Mouse (Mus musculus) liver (tissue): ENCODE measurements at regions not wholly inside any gene's neighbourhood (a gene's known extent, or its start where the extent isn't known, plus 50 kb on each side); places are given as distances from the start of the nearest gene placed in this dataset.

Experiments
- DNase-seq: peaks from one replicate; pipeline ENCODE4 v3.0.0-alpha.2; 2020; ENCODE audit warnings: mixed read lengths

DNA sequence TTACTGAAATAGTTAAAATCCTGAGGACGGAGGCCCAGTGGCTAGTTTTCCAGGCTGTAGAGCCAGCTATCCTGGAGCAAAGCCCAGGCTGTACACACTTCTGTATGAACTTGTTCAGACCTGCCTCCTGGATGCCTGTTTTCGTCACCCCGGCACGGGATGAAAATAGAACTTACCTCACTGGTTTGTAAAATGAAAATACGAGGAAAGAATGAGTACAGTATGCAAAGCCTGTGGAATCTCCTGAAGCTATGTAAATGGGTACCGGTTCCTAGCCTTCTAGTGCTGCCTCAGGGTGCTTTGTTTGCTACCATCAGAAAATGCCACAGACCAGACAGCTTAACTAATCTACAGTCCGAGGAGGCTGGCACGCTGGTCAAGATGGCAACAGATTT lies 276.0 kb upstream of the Cdyl start:
- DNase-seq = no peak

DNA sequence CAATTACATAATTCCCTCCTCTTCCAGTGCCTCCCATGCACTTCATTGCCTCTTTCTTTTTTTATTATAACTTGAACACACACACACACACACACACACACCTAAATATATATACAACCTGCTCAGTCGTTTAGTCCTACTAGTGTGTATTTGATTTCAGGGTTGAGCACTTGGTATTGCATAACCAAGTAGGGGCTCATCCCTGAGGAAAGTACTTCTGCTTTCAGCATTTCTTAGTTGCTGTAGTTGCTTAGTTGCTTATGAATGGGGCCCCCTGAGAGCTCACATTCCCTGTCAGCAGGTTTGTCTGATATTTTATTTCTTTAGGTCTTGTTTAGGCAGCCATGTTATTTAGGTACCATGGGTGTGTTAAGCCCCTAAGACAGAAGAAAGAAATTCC lies 271.3 kb upstream of the Cdyl start:
- no peak for DNase-seq

DNA sequence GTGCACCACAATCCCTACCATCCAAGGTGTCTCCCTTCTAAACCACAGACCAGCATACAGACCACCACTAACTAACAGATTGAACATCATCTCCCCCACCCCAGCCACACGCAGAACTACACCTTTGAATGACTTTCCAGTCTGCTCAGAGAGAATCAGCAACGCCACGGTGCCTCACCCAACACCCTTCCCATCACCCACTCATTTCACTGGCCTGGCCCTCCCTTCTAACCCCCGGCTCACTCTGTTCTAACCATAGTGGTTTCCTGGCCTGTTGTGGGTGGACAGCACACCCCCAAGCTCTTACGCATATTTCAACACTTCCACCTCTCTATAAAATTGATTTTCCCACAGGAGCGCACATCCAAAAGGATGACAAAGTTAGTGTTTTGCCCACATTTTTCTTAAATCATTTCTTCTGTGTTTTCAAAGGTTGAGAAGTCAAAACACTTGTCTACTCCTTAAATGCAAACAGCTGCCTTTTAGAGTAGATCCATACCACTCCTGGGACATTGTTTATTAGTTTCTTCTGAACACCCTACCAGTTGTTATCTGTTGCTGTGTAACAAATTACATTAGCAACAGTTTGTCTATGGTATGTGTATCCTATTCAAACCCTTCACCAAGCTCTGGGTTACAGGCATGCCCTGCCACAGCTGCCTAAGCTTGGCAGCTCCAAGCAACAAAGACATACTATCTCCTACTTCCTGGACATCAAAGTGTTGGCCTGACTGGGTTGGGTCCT lies 269.7 kb upstream of the Cdyl start:
- DNase-seq = no peak

DNA sequence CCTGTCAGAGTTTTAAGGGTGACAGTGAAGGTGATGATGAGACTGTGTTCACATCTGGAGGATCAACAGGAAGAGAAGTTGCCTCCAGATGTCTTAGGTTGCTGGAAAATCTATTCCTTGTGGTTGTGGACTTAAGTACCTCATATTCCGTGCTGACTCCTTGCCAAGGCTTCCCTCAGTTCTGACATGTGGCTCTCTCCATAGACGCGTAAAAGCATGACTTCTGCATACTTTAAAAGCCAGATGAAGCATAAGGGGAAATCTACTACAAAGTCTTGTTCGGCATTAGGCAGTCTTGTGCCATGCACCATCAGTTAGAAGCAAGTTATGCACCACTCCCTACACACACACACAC lies 269.1 kb upstream of the Cdyl start:
- DNase-seq = no peak

DNA sequence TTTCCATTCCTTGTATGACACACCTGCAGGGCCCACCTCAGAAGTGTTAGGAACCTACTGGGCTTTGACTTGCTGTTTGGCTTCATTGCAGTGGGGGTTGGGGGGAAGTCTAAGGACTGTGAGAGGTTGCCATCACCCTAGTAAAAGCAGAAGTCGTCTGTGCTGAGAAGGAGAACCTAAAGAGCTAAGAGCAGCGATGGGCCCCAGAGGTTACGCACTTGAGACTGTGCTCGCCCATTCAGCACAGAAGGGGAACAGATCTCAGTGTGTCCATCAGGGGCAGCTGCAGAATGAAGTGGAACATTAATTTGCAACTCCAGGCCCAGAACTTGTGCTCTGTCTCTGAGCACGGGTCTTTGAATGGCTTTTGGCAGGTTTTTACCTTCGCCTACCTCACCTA lies 267.5 kb upstream of the Cdyl start:
- no peak for DNase-seq

DNA sequence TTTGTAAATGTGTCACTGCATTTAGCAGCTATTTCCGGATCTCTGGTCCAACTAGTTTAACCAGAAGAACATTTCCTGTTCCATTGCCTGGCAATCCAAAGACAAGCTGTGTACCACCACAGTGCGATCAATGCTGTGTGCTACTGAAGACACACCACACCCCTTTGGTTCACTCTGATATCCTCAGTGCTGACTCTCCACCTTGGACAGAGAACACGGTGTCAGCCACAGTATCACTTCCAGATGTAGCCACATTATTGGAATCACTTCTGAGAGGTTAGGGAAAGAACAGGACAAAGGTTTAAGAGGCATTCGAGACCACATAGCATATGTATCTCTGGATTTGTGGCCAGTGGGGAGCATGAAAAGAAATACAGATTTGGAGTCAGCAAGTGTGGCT lies 264.4 kb upstream of the Cdyl start:
- DNase-seq = no peak

DNA sequence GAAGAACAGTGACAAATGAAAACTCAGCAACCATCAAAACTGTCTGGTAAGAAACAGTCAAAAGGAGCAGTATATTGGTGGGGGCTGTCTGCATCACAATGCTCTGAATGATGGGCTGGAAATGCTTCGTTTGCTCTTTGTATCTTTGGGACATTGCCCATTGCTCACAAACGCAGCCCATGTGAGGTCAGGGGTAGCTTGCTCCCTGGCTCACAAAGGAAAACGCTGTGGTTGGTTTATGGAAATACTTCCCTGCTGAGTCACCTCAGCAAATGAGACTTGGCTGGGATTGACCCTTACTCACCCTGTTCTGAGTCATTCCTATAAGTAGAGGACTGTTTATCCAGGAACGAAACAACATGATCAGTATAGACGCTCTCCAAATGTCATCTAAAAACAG lies 264.0 kb upstream of the Cdyl start:
- no peak for DNase-seq

DNA sequence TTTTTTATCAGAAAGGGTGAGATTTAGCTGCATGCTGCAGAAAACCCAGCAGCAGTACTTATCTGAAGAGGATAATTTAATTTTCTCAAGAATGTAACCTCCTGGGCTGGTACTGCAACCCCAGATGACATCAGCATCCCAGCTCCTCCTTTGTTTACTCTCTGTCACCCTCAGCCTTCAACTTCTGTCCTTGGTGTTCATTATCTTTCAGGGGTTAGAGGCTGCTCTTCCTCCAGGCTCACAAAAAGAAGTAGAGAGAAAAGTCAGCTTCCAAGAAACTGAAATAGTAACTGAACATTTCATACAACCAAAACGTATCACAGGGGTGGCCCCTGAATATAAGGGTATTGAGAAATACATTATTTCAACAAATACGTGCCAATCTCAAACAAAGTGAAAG lies 262.5 kb upstream of the Cdyl start:
- DNase-seq = no peak

DNA sequence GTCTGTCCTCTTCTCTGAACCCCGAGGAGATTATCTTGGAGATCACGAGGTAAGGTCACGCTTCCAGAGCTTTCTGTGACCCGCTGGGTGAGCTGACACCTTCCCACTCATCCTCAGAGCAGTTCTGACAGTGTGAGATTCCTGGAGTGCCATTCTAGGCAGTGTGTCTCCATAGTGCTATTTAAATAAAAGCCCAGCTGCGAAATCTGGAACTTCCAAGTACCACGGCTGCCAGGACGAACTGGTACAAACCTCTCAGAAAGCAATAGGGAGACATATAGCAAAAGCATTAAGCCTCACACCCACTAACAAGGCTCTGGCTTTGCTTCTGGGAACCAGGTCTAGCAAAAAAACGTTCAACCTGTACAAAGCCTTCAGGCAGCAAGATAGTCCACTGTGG lies 261.4 kb upstream of the Cdyl start:
- DNase-seq = no peak

DNA sequence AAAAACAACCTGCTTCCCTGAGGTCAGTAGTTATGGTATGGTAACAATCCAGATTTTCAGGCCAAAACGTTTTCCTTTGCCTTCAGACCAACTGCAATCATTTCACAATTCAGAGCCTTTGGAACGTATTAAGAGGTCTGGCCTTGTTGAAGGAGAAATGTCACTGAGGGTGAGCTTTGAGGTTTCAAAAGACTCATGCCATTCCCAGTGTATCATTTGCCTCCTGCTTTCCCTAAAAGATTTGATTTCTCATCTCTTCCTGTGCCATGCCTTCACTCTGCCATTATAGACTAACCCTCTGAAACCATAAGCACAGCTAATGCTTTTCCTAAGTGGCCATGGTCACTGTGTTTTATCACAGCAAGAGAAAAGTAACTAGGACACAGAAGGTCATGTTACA lies 256.8 kb upstream of the Cdyl start:
- no peak for DNase-seq

DNA sequence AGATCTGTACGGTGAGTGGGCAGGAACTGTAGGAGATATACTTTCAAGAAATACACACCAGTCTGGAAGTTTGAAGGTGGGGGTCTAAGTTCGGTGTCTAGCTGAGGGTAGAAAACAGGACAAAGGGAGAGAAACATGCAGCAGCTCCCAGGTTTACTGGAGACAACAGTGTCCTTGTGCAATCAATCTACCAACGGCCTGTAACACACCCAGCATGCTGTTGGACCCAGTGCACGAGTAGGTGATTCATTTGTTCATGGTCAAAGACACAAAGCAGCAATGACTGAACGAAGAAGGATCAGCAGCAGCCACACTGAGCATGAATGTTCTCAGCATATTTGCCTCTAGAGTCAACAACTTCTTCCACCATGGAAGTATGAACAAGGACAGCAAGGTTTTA lies 255.2 kb upstream of the Cdyl start:
- no peak for DNase-seq

DNA sequence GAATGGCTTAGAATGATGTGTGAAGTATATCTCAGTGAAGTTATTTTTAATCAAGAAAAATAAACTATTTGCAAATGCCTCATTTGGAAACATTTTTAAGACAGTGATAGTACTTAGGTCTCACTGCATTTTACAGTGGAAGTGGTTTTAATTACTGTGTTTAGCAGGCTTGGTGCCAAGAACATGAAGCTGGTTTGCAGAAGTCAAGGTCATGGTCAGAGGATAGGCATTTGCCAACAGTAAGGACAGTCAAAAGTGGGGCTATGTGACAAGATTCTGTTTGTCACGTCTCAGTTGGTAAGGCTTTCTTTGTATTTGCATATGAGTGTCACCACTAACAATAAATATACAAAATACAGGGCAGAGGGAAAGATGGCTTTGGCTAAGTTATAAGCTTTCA lies 254.2 kb upstream of the Cdyl start:
- no peak for DNase-seq

DNA sequence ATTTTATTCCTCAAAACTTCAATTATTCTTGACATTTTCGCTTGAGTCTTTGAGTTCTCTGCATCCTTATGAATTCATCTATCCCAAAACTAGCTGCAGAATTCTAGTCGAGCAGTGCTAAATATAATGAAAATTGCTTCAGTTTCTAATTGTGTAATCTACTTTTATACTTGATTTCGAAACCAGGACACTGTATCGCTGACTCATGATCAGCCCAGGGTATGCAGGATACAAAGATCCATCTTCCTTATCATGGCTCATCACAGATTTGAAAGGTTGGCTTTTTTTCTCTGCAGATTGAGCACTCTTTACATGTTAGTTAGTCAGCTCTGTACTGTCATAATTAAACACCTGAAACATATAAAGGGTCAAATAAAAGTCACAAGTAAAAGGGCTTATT lies 242.1 kb upstream of the Cdyl start:
- no peak for DNase-seq

DNA sequence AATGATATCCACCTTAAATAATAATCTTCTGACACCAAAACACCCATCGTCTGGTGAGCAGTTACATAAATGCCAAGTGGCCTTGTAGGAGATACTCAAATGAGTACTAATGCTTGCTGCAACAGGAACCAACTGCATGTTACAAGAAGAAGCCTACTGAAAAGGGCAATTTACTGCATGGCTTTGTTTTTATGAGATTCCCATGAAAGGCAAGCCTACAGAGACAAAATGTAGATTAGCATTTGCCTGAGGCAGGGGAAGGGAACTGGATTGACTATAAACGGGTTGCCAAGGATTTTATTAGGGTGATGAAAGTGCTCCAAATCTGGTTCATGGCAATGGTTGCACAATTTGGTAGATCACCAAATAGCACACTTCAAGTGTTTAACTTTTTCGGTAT lies 239.6 kb upstream of the Cdyl start:
- no peak for DNase-seq

DNA sequence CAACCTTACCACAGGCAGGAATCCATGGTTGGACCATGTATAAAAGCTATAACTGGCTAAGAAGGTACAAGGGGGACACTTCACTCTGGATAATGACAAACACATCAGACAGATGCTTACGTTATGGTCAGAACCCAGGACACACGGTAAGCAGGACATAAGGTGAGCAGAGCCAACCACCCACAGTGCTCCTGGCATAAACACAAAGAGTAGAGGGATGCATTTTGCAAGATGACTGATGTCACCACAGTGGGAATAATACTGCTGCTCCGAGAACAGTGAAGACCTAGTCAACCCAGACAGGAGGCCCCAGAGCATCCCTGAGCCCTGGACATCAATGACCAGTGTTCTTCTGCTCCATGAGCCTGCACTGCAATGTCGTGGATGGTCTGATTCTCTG lies 233.6 kb upstream of the Cdyl start:
- no peak for DNase-seq

DNA sequence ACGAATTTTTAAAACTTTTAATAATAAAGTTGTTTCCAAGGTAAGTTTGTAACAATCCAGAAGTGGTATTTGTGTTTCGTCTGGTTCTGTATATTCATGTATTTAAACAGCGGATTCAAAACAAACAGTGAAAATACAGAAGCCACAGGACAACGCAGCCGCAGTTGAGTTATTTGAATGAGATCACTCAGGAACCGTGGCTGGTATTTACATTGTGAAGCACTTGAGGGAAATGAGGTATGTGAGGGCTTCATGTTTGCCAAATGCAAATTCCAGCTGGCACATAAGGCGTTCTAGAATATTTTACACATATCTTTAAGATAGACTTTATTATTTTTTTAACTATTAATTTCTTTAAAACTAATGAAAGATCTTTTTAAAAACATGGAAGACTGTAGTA lies 224.5 kb upstream of the Cdyl start:
- no peak for DNase-seq

DNA sequence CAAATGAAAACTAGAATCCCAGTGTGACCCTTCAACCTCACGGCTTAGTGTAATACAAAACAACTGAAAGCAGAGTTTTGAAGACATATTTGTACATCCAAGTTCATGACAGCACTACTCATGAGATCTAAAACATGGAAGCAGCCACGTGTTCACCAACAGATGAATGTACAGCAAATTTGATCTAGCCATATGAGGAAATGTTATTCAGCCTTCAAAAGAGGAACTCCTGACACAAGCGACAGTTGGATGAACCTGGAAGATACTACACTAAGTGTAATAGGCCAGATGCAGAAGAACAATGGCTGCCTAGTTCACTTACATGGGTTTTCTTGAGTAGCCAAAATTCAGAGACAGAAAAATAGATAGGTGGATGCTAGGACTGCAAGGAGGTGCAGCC lies 212.0 kb upstream of the Cdyl start:
- DNase-seq = no peak

DNA sequence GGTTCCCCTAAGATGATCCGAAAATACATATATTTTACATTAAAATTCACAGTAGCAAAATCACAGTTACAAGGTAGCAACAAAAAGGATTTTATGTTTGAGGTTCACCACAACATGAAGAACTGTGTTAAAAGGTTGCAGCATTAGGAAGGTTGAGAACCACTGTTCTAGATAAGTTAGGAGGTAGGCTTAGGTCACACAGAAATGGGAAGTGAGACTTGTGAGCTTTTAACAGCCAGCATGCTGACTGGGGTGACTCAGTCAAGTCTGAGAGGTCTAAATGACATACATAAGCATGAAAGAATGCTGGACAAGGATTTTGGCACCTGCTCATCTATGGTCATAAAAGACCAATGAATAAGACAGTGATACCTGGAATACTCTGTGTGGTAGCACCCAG lies 207.2 kb upstream of the Cdyl start:
- DNase-seq = no peak

DNA sequence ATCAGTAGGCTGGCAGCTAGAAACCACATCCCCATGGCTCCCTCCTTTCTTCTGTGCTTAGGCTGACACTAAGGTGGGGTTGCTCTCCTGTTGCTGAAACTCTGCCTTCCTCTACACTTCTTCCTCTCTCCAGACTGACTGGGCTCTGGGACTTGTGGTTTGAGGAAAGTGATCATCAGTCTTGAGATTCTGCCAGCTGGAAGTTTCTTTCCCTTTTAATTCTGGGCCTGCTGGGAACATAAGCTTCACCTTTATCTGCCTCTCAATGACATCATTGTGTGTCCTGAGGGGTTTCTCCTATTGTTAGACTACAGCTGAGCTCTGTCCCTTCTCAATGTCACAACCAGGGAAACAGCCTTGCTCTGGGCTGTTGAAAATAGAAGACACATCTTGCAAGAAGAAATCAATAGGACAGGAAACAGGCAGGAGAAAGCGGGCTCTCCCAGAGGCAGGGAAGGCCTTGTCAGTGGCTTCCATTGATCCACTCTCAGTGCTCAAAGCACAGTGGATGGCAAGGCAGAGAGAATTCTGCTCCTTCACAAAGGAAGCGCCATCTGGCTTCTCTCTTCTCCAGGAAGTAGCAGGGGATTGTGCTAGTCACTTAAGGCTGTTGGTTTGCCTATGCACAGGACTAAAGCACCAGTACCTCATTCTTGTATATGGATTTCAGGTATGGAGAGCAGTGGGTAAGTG lies 206.3 kb upstream of the Cdyl start:
- DNase-seq = no peak

DNA sequence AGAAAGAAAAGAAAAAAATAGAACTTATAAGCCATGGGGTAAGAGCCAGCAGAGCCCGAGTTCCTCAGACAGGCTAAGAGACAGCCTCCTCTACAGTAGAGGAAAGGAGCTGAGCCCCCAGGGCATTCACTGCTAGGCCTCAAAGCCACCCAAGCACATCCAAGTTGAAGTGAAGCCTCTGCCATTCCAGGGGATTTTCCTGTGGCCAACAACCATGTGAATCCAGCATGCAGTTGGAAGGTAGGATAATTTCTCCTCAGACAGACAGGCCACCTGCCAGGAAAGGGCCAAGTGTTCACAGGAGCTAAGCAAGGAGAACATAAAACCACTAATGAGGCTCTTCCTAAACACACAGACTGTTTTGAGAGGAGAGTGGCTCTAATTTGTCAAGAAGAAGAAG lies 199.6 kb upstream of the Cdyl start:
- no peak for DNase-seq

DNA sequence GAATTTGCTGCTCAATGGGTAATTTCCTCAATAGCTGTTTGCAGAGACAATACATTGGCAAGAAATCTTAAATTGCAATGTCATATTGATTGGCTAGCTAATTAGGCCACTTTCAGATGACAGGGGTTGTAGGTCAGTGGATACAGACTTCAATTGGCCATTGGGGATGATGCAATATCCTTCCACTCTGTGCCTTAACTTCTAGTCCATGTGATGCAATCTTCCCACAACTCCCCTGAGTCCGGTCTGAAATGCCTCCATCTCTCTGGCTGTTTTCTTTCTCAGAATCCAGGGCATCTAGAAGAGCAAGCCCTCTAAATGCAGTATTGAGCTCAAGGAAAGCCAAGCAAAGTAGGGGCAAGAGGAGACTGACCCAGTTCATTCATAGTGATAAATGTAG lies 196.4 kb upstream of the Cdyl start:
- DNase-seq = no peak

DNA sequence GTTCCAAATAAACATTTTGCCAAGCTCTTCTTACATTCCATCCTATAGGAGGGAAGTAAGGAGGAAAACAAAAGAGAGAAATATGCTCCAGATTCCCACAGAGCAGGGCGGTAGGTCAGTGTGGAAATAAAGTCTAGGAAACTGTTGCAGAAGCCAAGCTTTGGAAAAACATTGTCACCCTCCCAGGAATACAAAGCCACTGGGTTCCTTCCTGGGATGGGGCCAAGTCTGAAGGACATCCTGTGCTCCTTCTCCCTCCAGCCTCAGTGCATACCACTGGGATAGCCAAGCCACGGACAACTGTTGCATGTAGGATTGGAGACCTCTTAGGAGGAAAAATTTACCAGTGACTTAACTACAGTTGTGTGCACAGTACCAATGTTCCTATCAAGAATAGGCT lies 195.8 kb upstream of the Cdyl start:
- no peak for DNase-seq

DNA sequence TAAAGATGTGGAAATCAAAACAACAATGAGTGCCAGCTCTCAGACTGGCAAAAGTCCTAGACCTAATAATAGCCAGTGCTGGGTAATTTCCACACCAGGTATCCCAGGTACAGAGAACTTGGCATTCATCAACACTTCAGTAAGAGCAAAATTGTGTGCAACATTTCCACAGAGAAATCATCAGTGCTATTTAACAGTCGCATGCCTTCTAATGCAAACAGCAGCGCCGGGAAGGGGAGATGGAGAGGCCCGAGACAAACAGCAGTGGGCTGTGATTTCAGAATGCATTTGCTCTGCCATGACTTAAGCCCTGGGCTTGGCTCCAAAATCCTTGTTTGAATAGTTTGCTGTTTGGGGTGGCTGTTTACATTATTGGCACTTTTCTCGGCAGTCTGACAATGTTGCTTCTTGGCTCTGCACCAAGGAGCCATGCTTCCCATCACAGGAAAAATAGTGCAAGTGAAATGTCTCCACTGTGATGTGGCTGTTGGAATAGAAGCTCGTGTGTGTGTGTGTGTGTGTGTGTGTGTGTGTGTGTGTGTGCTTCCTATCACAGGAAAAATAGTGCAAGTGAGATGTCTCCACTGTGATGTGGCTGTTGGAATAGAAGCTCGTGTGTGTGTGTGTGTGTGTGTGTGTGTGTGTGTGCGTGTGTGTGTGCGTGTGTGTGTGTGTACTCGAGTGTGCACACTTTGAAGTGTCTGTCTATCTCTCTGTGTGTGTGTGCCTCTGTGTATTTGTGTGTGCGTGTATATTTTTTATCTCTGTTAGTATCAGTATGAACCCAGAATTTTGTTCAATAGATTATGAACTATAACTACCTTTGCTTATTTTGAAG lies 190.1 kb upstream of the Cdyl start:
- peak; percentile 7 for DNase-seq

DNA sequence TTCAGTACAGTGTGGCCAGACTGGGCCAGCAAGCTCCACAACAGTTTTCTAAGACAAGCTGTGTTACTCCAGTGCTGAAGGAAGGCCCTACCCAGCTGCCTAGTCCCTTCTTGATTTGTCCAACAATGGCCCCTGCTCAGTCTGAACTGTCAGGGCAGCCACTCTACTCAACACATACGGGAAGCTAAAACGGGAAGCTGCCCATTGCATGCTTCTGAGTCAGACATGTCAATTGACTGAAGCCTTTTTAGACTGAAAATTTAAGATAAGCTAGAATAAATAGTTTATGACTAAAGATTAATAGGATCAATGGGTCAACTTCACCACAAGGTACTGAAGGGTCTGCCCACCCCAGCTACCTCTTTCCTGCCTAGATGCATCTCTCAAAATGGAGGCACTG lies 181.4 kb upstream of the Cdyl start:
- DNase-seq = no peak
